Mouse (Mus musculus) cortical plate, adult 2 months (tissue): ENCODE data around the gene Faf1. TPM values are rescaled to one million over a fixed set of nuclear protein-coding genes. Genes with fewer than 3 reads are reported as not detected.

Experiments
- H3K27ac ChIP-seq: fragments of 200-500 bp; 2 replicates; pipeline ENCODE4 v1.5.1; 2012; ENCODE audit warnings: low read length, control low read depth, inconsistent platforms; ENCODE audit not compliant: insufficient read depth
- H3K4me1 ChIP-seq: fragments of 200-500 bp; 2 replicates; pipeline ENCODE4 v1.6.1; 2011; ENCODE audit warnings: low read length; ENCODE audit not compliant: control insufficient read depth, insufficient read depth
- H3K4me3 ChIP-seq: fragments of 200-500 bp; 2 replicates; pipeline ENCODE4 v1.5.1; 2011; ENCODE audit warnings: mild to moderate bottlenecking, low read length, control low read depth; ENCODE audit not compliant: insufficient read depth
- CTCF ChIP-seq: fragments of 200-500 bp; IDR thresholded peaks from 2 replicates; pipeline ENCODE4 v1.5.1; 2011; ENCODE audit warnings: mild to moderate bottlenecking, control low read depth, low read length; ENCODE audit not compliant: insufficient read depth; ENCODE audit errors: extremely low read depth
- POLR2A ChIP-seq: fragments of 200-500 bp; IDR thresholded peaks from 2 replicates; pipeline ENCODE4 v1.6.1; 2011; ENCODE audit warnings: mild to moderate bottlenecking, low read length, control low read depth; ENCODE audit not compliant: insufficient read depth; ENCODE audit errors: extremely low read depth
- polyA plus RNA-seq: library from polyadenylated mRNA; depleted of rRNA; stranded (reverse); fragments of >200 nt; gene quantifications from 2 replicates; pipeline ENCODE4 v1.2.3, GENCODE M21; 2012

Faf1 gene
- polyA plus RNA-seq, 1 experiment, result 17.9 TPM

DNA sequence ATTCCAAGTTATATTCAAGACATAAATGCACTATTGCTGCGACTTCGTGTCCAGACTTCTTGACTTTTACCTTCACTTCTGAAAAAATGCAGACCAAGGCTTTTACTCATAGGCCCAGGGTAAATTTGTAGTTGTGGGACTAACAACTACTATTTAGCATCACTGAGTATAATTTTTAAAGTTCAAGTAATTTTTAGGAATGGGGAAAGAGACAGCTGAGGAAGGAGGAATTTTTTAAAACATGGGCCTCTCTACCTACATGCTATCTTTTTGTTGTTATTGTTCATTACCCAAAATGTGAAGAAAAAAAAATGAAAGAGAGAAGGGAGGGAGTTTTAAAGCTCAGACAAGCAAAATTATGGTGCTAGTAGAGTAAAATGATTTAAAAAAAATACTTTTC lies 21.7 kb upstream of the Faf1 start:
- no peak overlapping the region for H3K4me3 ChIP-seq
- H3K4me1 ChIP-seq, result no peaks in the 10 kb centered on the region; the same call in 1 of the 2 replicates
- no peak overlapping the region for H3K27ac ChIP-seq
- no peak for TF ChIP-seq CTCF
- no peak for TF ChIP-seq POLR2A

- Histone ChIP-seq H3K27ac (no peak overlapping the region), H3K4me1 (no peaks in the 10 kb centered on the region; the same call in 1 of the 2 replicates), H3K4me3 (no peak overlapping the region)
- TF ChIP-seq POLR2A (no peak), CTCF (no peak)
Measured at GRCm38 (mm10) chr4:109655738-109656137, 20.6 kb upstream of the Faf1 start.

DNA sequence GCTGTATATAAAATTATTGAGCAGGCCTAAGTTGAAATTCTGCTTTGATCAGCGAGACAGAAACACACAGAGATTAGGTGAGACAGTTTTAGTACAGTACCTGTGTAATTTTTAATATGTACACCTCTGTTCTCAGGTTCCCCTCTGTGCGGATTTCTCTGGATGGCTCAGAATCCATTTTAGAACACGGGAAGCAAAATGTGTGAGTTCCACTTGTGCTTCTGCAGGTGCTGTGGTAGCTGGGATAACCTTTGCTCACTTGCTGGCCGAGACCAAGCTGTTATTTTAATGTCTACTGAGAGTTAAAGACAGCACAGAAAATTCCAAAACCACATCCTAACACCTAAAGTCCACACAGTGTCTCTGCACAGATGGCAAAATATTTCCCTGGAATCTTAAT lies 20.1 kb upstream of the Faf1 start:
- H3K4me3 ChIP-seq, result no peak overlapping the region; the same call in 1 of the 2 replicates
- no peaks in the 10 kb centered on the region; the same call in 1 of the 2 replicates for H3K4me1 ChIP-seq
- TF ChIP-seq POLR2A (no peak), CTCF (no peak)
- no peak overlapping the region for H3K27ac ChIP-seq

- H3K4me1 ChIP-seq, result no peaks in the 10 kb centered on the region; the same call in 1 of the 2 replicates
- H3K4me3 ChIP-seq, result peak overlapping the region; percentile 37
- TF ChIP-seq CTCF (no peak), POLR2A (no peak)
- H3K27ac ChIP-seq, result no peak overlapping the region
Measured at GRCm38 (mm10) chr4:109657021-109657850, 19.2 kb upstream of the Faf1 start.

GRCm38 (mm10) chr4:109657851-109658500 lies 18.4 kb upstream of the Faf1 start:
- TF ChIP-seq POLR2A (no peak), CTCF (no peak)
- H3K4me3 ChIP-seq, result peak overlapping the region; percentile 37; the same call in 1 of the 2 replicates
- H3K27ac ChIP-seq, result no peak overlapping the region
- H3K4me1 ChIP-seq, result no peaks in the 10 kb centered on the region; the same call in 1 of the 2 replicates

DNA sequence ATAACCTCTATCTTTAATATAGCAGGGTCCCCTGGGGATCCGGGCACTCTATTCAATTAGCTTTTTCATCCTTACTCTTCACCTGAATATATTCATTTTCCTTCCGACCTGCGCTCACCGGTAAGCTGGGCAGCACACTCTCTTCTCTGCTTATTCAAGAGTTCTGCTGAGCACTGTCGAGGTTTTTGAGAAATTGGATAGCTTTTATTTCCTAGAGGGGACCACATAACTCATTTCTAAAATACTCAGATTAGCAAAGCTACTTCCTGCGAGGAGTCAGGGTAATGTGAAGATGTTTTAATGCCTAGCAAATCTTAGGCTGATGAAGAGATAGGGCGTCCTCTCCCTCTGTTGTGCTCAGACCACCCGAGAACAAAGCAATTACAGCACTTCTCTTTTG lies 17.6 kb upstream of the Faf1 start:
- no peaks in the 10 kb centered on the region; the same call in 1 of the 2 replicates for H3K4me1 ChIP-seq
- no peak overlapping the region for H3K4me3 ChIP-seq
- no peak for TF ChIP-seq CTCF
- no peak for TF ChIP-seq POLR2A
- no peak overlapping the region for H3K27ac ChIP-seq

DNA sequence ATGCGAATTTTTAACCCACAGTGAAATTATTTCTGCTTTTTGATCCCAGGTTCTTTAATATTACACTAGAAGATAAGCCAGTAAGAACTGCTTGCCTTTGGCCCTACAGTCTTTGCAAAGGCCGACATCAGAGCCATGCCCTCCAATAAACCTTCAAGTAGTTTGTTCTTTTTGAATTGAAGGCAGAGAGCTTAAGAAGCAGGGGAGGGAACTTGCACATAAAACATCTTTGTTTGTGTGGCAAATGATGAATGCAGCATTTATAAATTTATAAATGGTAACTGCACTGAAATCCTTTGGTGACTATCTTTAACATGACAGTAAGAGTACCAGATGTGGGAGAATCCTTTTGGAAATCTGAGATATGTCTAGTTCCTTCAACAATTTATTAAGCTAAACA lies 16.8 kb upstream of the Faf1 start:
- no peak for TF ChIP-seq POLR2A
- TF ChIP-seq CTCF, result no peak
- no peak overlapping the region for H3K27ac ChIP-seq
- H3K4me1 ChIP-seq, result no peaks in the 10 kb centered on the region; the same call in 1 of the 2 replicates
- no peak overlapping the region for H3K4me3 ChIP-seq

DNA sequence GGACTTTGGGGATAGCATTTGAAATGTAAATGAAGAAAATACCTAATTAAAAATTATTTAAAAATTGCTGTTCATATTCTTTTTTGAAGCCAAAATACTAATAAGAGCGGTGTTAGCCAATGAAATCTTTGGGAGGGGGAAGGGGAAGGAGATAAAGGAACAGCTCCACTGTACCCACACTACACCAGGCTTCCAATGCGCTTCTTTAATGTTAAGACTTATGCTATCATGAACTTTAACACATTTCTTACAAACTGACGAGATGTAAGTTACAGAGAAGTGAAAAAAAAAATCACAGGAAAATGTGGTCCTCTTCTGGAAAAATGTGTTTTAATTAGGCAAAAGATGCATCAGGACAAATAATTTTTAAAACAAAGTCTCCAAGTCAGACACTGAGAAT lies 15.8 kb upstream of the Faf1 start:
- Histone ChIP-seq H3K4me1 (no peaks in the 10 kb centered on the region; the same call in 1 of the 2 replicates), H3K4me3 (no peak overlapping the region)
- TF ChIP-seq CTCF (no peak), POLR2A (no peak)

GRCm38 (mm10) chr4:109661183-109661582 lies 15.2 kb upstream of the Faf1 start:
- Histone ChIP-seq H3K4me3 (no peak overlapping the region), H3K4me1 (no peaks in the 10 kb centered on the region; the same call in 1 of the 2 replicates), H3K27ac (no peak overlapping the region)
- TF ChIP-seq POLR2A (no peak), CTCF (no peak)

More for the DNA sequence above, 15.8 kb upstream of the Faf1 start:
- H3K27ac ChIP-seq, result no peak overlapping the region
